Mouse (Mus musculus): ENCODE data around the gene Gimap8. TPM values are rescaled to one million over a fixed set of nuclear protein-coding genes. Genes with fewer than 3 reads are reported as not detected.

The Gimap8 gene
- polyA plus RNA-seq, 1 experiment from 2014 or later = 8.6 TPM

GRCm38 (mm10) chr6:48674291-48675058 lies 27.4 kb downstream of the Gimap8 start:
- no peaks in the 10 kb centered on the region for H3K4me1 ChIP-seq (ENCODE audit: insufficient read depth, low read depth, low read length)
- 93% methylated on average over 9 of the region's 9 CpGs for WGBS
- DNase-seq (ENCODE audit: low spot score) (no peak), ATAC-seq (no peak)
- no peak overlapping the region for H3K4me3 ChIP-seq (ENCODE audit: low read depth, low read length)
- no peak for TF ChIP-seq CTCF (IDR thresholded peaks at IDR 0.05)
- TF ChIP-seq EP300 (IDR thresholded peaks at IDR 0.05) = no peak
- H3K27me3 ChIP-seq (replicated peaks; ENCODE audit: insufficient read depth, low read length) = no peaks in the 10 kb centered on the region
- no peaks in the 10 kb centered on the region for H3K36me3 ChIP-seq (ENCODE audit: insufficient read depth, low read length)
- no peak overlapping the region for H3K4me2 ChIP-seq (replicated peaks; ENCODE audit: low read depth, low read length)
- no peaks in the 10 kb centered on the region for H3K9me3 ChIP-seq (ENCODE audit: low read length)
- H3K27ac ChIP-seq (ENCODE audit: low read length) = no peak overlapping the region
- no peak overlapping the region for H3K9ac ChIP-seq (replicated peaks; ENCODE audit: low read depth)

DNA sequence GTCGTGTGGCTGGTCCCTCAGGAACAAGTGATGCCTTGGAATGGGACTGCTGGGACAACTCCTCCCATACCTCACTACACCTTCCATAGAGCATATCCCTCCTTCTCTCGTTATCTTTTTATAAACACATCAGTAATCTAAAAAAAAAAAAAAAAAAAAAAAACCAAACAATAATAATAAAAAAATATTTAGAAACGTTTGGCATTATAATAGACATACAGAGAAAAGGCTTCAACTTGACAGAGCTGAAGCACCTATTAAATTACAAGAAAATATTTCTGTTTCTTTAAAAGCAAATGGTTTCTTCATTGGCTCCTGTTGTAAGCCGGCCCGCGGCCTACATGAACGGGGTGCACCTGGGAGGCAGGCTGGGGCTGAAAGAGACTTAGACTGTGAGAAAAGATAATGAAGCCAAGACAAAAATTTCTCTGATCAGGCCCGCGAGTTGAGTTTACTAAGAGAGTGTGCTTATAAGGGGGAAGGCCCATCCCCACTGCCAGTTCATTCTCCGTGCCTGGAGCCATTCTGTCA lies 28.4 kb downstream of the Gimap8 start:
- H3K9me3 ChIP-seq (ENCODE audit: low read length) = no peaks in the 10 kb centered on the region
- H3K27ac ChIP-seq (ENCODE audit: low read length) = no peak overlapping the region; the same call in 1 of the 2 replicates
- H3K27me3 ChIP-seq (replicated peaks; ENCODE audit: insufficient read depth, low read length) = no peaks in the 10 kb centered on the region
- peak overlapping the region; percentile 31 for H3K4me3 ChIP-seq (ENCODE audit: low read depth, low read length)
- H3K36me3 ChIP-seq (ENCODE audit: insufficient read depth, low read length) = no peaks in the 10 kb centered on the region
- WGBS = 43% methylated on average over 10 of the region's 10 CpGs
- H3K4me2 ChIP-seq (replicated peaks; ENCODE audit: low read depth, low read length) = peak overlapping the region; percentile 50
- DNase-seq (ENCODE audit: low spot score) = no peak
- H3K4me1 ChIP-seq (ENCODE audit: insufficient read depth, low read depth, low read length) = no peaks in the 10 kb centered on the region
- ATAC-seq = 0 out of 2 replicates have a peak, but pooled peaks have one; percentile 11
- H3K9ac ChIP-seq (replicated peaks; ENCODE audit: low read depth) = no peak overlapping the region
- no peak for TF ChIP-seq CTCF (IDR thresholded peaks at IDR 0.05)
- TF ChIP-seq EP300 (IDR thresholded peaks at IDR 0.05) = no peak

DNA sequence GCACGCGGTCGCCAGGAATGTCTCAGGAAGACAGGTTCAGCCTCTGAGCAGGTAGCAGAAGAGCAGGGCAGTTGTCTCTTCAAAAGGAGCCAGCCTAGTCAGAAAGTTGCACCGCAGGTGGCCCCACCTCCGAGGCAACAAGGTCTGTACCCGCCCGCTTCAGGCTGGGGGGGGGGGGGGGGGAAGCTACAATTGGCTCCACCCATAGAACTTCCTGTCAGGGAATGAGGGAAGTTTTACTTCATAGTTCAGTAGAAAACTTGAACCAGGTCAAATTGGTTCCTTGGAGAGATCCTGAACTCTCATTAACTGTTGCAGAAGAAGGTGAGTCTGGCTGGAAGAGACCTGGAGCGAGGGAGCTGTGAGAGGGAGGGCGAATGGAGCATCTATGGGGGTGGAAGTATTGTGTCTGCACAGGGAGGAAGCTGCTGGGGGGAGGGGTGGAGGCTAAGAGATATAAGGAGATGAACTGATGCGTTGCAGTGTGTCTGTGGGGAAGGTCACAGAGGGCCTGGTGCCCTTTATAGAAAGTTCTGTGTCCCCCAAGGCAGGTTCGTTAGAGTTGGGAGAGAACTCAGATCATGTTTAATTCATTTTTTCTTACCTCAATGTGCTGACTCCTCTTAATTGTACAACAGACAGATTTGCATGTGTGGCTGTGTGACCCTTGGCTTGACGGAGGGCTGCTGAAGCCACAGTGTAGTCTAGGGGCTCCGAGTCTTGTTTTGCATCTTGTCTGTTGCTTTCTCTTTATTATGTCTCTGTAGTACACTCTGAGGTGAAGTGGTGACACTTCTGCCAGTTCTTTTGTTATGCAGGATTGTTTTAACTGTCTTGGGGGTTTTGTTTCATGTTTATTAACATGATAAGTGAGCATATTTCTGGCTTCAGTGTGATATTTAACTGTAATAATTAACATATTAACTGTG lies 29.2 kb downstream of the Gimap8 start, which contains the start of gene Gimap9:
Gene Gimap9 (plus strand): TSS at position 199 of the 929 bp plus-strand sequence.
- no peak within 1 kb of the TSS for H3K9ac ChIP-seq (replicated peaks; ENCODE audit: low read depth)
- TF ChIP-seq EP300 (IDR thresholded peaks at IDR 0.05) = no peak
- no peak for TF ChIP-seq CTCF (IDR thresholded peaks at IDR 0.05)
- no peaks in the 10 kb centered on the region for H3K27me3 ChIP-seq (replicated peaks; ENCODE audit: insufficient read depth, low read length)
- WGBS = 26% methylated on average over 11 of the region's 13 CpGs
- H3K9me3 ChIP-seq (ENCODE audit: low read length) = no peaks in the 10 kb centered on the region
- peak within 1 kb of the TSS; percentile 31 for H3K4me3 ChIP-seq (ENCODE audit: low read depth, low read length)
- H3K4me1 ChIP-seq (ENCODE audit: insufficient read depth, low read depth, low read length) = no peaks in the 10 kb centered on the region
- H3K27ac ChIP-seq (ENCODE audit: low read length) = peak within 1 kb of the TSS; percentile 47
- peak; percentile 61 for ATAC-seq
- DNase-seq (ENCODE audit: low spot score) = peak; percentile 41
- H3K36me3 ChIP-seq (ENCODE audit: insufficient read depth, low read length) = no peaks in the 10 kb centered on the region
- peak within 1 kb of the TSS; percentile 50 for H3K4me2 ChIP-seq (replicated peaks; ENCODE audit: low read depth, low read length)

GRCm38 (mm10) chr6:48676860-48677415 lies 29.9 kb downstream of the Gimap8 start:
- TF ChIP-seq EP300 (IDR thresholded peaks at IDR 0.05) = no peak
- no peak for TF ChIP-seq CTCF (IDR thresholded peaks at IDR 0.05)
- Histone ChIP-seq H3K36me3 (ENCODE audit: insufficient read depth, low read length) (no peaks in the 10 kb centered on the region), H3K4me3 (ENCODE audit: low read depth, low read length) (0 out of 2 replicates have a peak overlapping the region, but pooled peaks have one; percentile 31), H3K27ac (ENCODE audit: low read length) (no peak overlapping the region), H3K27me3 (replicated peaks; ENCODE audit: insufficient read depth, low read length) (no peaks in the 10 kb centered on the region), H3K9ac (replicated peaks; ENCODE audit: low read depth) (no peak overlapping the region), H3K4me2 (replicated peaks; ENCODE audit: low read depth, low read length) (peak overlapping the region; percentile 50), H3K4me1 (ENCODE audit: insufficient read depth, low read depth, low read length) (no peaks in the 10 kb centered on the region), H3K9me3 (ENCODE audit: low read length) (no peaks in the 10 kb centered on the region)
- ATAC-seq = no peak
- no peak for DNase-seq (ENCODE audit: low spot score)
- 73% methylated on average over 5 of the region's 5 CpGs for WGBS

- Histone ChIP-seq H3K4me1 (ENCODE audit: insufficient read depth, low read depth, low read length) (no peaks in the 10 kb centered on the region), H3K27ac (ENCODE audit: low read length) (no peak overlapping the region), H3K4me2 (replicated peaks; ENCODE audit: low read depth, low read length) (no peak overlapping the region), H3K27me3 (replicated peaks; ENCODE audit: insufficient read depth, low read length) (no peaks in the 10 kb centered on the region), H3K4me3 (ENCODE audit: low read depth, low read length) (no peak overlapping the region), H3K9me3 (ENCODE audit: low read length) (no peaks in the 10 kb centered on the region), H3K9ac (replicated peaks; ENCODE audit: low read depth) (no peak overlapping the region), H3K36me3 (ENCODE audit: insufficient read depth, low read length) (no peaks in the 10 kb centered on the region)
- DNase-seq (ENCODE audit: low spot score) (no peak), ATAC-seq (no peak)
- TF ChIP-seq EP300 (IDR thresholded peaks at IDR 0.05) (no peak), CTCF (IDR thresholded peaks at IDR 0.05) (no peak)
- WGBS = 90% methylated on average over 17 of the region's 17 CpGs
Observed at GRCm38 (mm10) chr6:48677492-48678345, 30.7 kb downstream of the Gimap8 start.

All from lung, postnatal 0 days (tissue).